Mouse (Mus musculus): Measurements from ENCODE around the gene Larp4b. TPM values are rescaled to one million over a fixed set of nuclear protein-coding genes. Genes with fewer than 3 reads are reported as not detected.

The Larp4b gene
- total RNA-seq, 2 experiments from 2014 or later: 78.7 to 86.5 TPM

- no peak for DNase-seq (ENCODE audit: low spot score in 2 of 2)
Observed at GRCm38 (mm10) chr13:9120835-9121542, 27.3 kb downstream of the Larp4b start.

- DNase-seq (ENCODE audit: low spot score in 2 of 2): no peak
Observed at GRCm38 (mm10) chr13:9122045-9122444, 28.4 kb downstream of the Larp4b start.

GRCm38 (mm10) chr13:9125193-9125592 is 31.5 kb downstream of the Larp4b start:
- DNase-seq (ENCODE audit: low spot score in 2 of 2): no peak

- no peak for DNase-seq (ENCODE audit: low spot score in 2 of 2)
Observed at GRCm38 (mm10) chr13:9127715-9128114, 34.0 kb downstream of the Larp4b start.

- no peak for DNase-seq (ENCODE audit: low spot score in 2 of 2)
Observed at GRCm38 (mm10) chr13:9128707-9129314, 35.1 kb downstream of the Larp4b start.

- DNase-seq (ENCODE audit: low spot score in 2 of 2): no peak
Observed at GRCm38 (mm10) chr13:9134421-9134820, 40.7 kb downstream of the Larp4b start.

GRCm38 (mm10) chr13:9136088-9136487 is 42.4 kb downstream of the Larp4b start:
- no peak for DNase-seq (ENCODE audit: low spot score in 2 of 2)

- DNase-seq (ENCODE audit: low spot score in 2 of 2): peak in 1 of 2 experiments; percentile 10
Observed at GRCm38 (mm10) chr13:9136733-9137132, 43.1 kb downstream of the Larp4b start.

GRCm38 (mm10) chr13:9139466-9139991 is 45.8 kb downstream of the Larp4b start:
- DNase-seq (ENCODE audit: low spot score in 2 of 2): no peak

GRCm38 (mm10) chr13:9140204-9140603 is 46.5 kb downstream of the Larp4b start:
- no peak for DNase-seq (ENCODE audit: low spot score in 2 of 2)

GRCm38 (mm10) chr13:9142371-9142770 is 48.7 kb downstream of the Larp4b start:
- no peak for DNase-seq (ENCODE audit: low spot score in 2 of 2)

GRCm38 (mm10) chr13:9148830-9149229 is 55.1 kb downstream of the Larp4b start:
- DNase-seq (ENCODE audit: low spot score in 2 of 2): no peak

GRCm38 (mm10) chr13:9149473-9150217 is 56.0 kb downstream of the Larp4b start:
- no peak for DNase-seq (ENCODE audit: low spot score in 2 of 2)

GRCm38 (mm10) chr13:9151100-9151499 is 57.4 kb downstream of the Larp4b start:
- no peak for DNase-seq (ENCODE audit: low spot score in 2 of 2)

GRCm38 (mm10) chr13:9151619-9152018 is 57.9 kb downstream of the Larp4b start:
- DNase-seq (ENCODE audit: low spot score in 2 of 2): no peak

GRCm38 (mm10) chr13:9152267-9152666 is 58.6 kb downstream of the Larp4b start:
- no peak for DNase-seq (ENCODE audit: low spot score in 2 of 2)

GRCm38 (mm10) chr13:9153803-9154202 is 60.1 kb downstream of the Larp4b start:
- DNase-seq (ENCODE audit: low spot score in 2 of 2): no peak

GRCm38 (mm10) chr13:9159282-9159681 is 65.6 kb downstream of the Larp4b start:
- DNase-seq (ENCODE audit: low spot score in 2 of 2): no peak

- DNase-seq (ENCODE audit: low spot score in 2 of 2): no peak
Observed at GRCm38 (mm10) chr13:9162888-9163287, 69.2 kb downstream of the Larp4b start.

GRCm38 (mm10) chr13:9167842-9168241 is 74.2 kb downstream of the Larp4b start:
- DNase-seq (ENCODE audit: low spot score in 2 of 2): no peak

GRCm38 (mm10) chr13:9169616-9170015 is 75.9 kb downstream of the Larp4b start:
- no peak for DNase-seq (ENCODE audit: low spot score in 2 of 2)

GRCm38 (mm10) chr13:9170726-9171125 is 77.0 kb downstream of the Larp4b start:
- no peak for DNase-seq (ENCODE audit: low spot score in 2 of 2)

Measured in gastrocnemius, postnatal 4 days (tissue).